Mouse (Mus musculus): ENCODE data around the gene Chrm1. TPM values are rescaled to one million over a fixed set of nuclear protein-coding genes. Genes with fewer than 3 reads are reported as not detected.
A peak's percentile ranks its signal among the peaks of the same experiment; 100 is the strongest.
"Not testable (repeated sequence)": the region's sequence is repeated elsewhere in the genome, so short reads cannot be mapped to it uniquely, and the experiment has no call there.

Chrm1 gene
- total RNA-seq, 2 experiments from 2014 or later: 0.10 TPM; not detected in 1

- DNase-seq: no peak
Observed at GRCm38 (mm10) chr19:8716767-8717475, 53.3 kb downstream of the Chrm1 start.

- peak; percentile 58 to 72 for DNase-seq
Observed at GRCm38 (mm10) chr19:8718357-8718756, 54.8 kb downstream of the Chrm1 start.

GRCm38 (mm10) chr19:8719037-8719436 is 55.4 kb downstream of the Chrm1 start:
- not testable (repeated sequence) for DNase-seq

GRCm38 (mm10) chr19:8721378-8721777 is 57.8 kb downstream of the Chrm1 start:
- no peak for DNase-seq

GRCm38 (mm10) chr19:8722021-8722420 is 58.4 kb downstream of the Chrm1 start:
- DNase-seq: no peak

- no peak for DNase-seq
Observed at GRCm38 (mm10) chr19:8722559-8722906, 58.9 kb downstream of the Chrm1 start.

GRCm38 (mm10) chr19:8722907-8723573 is 59.5 kb downstream of the Chrm1 start, which contains the start of gene Slc3a2:
Gene Slc3a2, minus strand, starts transcription at chr19:8723369.
- peak; percentile 99 for DNase-seq

GRCm38 (mm10) chr19:8723574-8724346 is 60.2 kb downstream of the Chrm1 start:
- no peak for DNase-seq

- no peak for DNase-seq
Observed at GRCm38 (mm10) chr19:8724392-8724791, 60.8 kb downstream of the Chrm1 start.

- no peak for DNase-seq
Observed at GRCm38 (mm10) chr19:8725081-8725613, 61.6 kb downstream of the Chrm1 start.

GRCm38 (mm10) chr19:8726609-8727390 is 63.2 kb downstream of the Chrm1 start:
- no peak for DNase-seq

- no peak for DNase-seq
Observed at GRCm38 (mm10) chr19:8727495-8728114, 64.0 kb downstream of the Chrm1 start.

GRCm38 (mm10) chr19:8728335-8729099 is 64.9 kb downstream of the Chrm1 start:
- DNase-seq: not testable (repeated sequence)

Other genes starting within 250 kb of the Chrm1 start
- not detected for gene Slc22a8, start 72.5 kb upstream of the Chrm1 start, total RNA-seq (2021)
- not detected for gene Slc22a6, start 45.8 kb upstream of the Chrm1 start, total RNA-seq (2021)
- 10 to 100 TPM; 42.4 to 48.1 TPM for gene Slc3a2, start 59.6 kb downstream of the Chrm1 start, total RNA-seq (2021)
- 10 to 100 TPM; 18.8 to 22.3 TPM for gene Wdr74, start 72.0 kb downstream of the Chrm1 start, total RNA-seq (2021)
- under 1 TPM in 1 of 2 experiments, not detected in 1; 0.72 TPM for gene 1700092M07Rik, start 76.9 kb downstream of the Chrm1 start, total RNA-seq (2021)
- gene Stx5a, start 77.6 kb downstream of the Chrm1 start, total RNA-seq (2021): 10 to 100 TPM; 21.3 to 27.1 TPM
- gene Nxf1, start 93.3 kb downstream of the Chrm1 start, total RNA-seq (2021): 10 to 100 TPM; 31.6 to 35.6 TPM
- gene Tmem223, start 107.2 kb downstream of the Chrm1 start, total RNA-seq (2021): 100 to 1,000 TPM; 133 to 134 TPM
- gene Tmem179b, start 110.7 kb downstream of the Chrm1 start, total RNA-seq (2021): 10 to 100 TPM; 12.0 to 12.6 TPM
- gene Taf6l, start 122.6 kb downstream of the Chrm1 start, total RNA-seq (2021): 1 to 10 TPM; 7.2 to 8.6 TPM
- gene Polr2g, start 134.8 kb downstream of the Chrm1 start, total RNA-seq (2021): 10 to 100 TPM; 58.3 to 60.9 TPM
- 1 to 10 TPM in 1 of 2 experiments, under 1 TPM in 1; 0.79 to 1.6 TPM for gene Zbtb3, start 138.8 kb downstream of the Chrm1 start, total RNA-seq (2021)
- 10 to 100 TPM; 13.6 to 18.3 TPM for gene Ttc9c, start 155.5 kb downstream of the Chrm1 start, total RNA-seq (2021)
- 10 to 100 TPM; 47.2 to 47.4 TPM for gene Hnrnpul2, start 156.2 kb downstream of the Chrm1 start, total RNA-seq (2021)
- not detected for gene AC129217.1, start 166.0 kb downstream of the Chrm1 start, total RNA-seq (2021)
- gene Bscl2, start 173.7 kb downstream of the Chrm1 start, total RNA-seq (2021): 10 to 100 TPM; 24.7 to 32.2 TPM
- not detected for gene Gng3, start 175.4 kb downstream of the Chrm1 start, total RNA-seq (2021)
- 1 to 10 TPM; 2.3 to 3.6 TPM for gene Lrrn4cl, start 187.0 kb downstream of the Chrm1 start, total RNA-seq (2021)
- 100 to 1,000 TPM; 125 to 132 TPM for gene Ubxn1, start 207.7 kb downstream of the Chrm1 start, total RNA-seq (2021)
- gene Uqcc3, start 217.1 kb downstream of the Chrm1 start, total RNA-seq (2021): 10 to 100 TPM; 55.9 to 62.8 TPM
- 1 to 10 TPM; 1.6 to 3.8 TPM for gene Lbhd1, start 219.9 kb downstream of the Chrm1 start, total RNA-seq (2021)
- not detected for gene Gm49403, start 220.1 kb downstream of the Chrm1 start, total RNA-seq (2021)
- 10 to 100 TPM; 19.1 to 20.1 TPM for gene 1810009A15Rik, start 225.1 kb downstream of the Chrm1 start, total RNA-seq (2021)
- 1 to 10 TPM in 1 of 2 experiments, not detected in 1; 3.4 TPM for gene Gm49416, start 225.1 kb downstream of the Chrm1 start, total RNA-seq (2021)
- 10 to 100 TPM; 11.2 to 11.5 TPM for gene Ints5, start 229.2 kb downstream of the Chrm1 start, total RNA-seq (2021)
- gene Ganab, start 234.3 kb downstream of the Chrm1 start, total RNA-seq (2021): 10 to 100 TPM; 45.0 to 52.1 TPM

Data from heart, adult 18-20 months (tissue).